Mouse (Mus musculus) CH12.LX (cell line): Measurements from ENCODE around the gene Hs3st3b1.

Experiments
- POLR2AphosphoS2 ChIP-seq: IDR thresholded peaks from 2 replicates; pipeline ENCODE4 v1.6.1; 2011; ENCODE audit warnings: low read depth, low read length, improper control_type of control experiment
- RAD21 ChIP-seq: IDR thresholded peaks from 2 replicates; pipeline ENCODE4 v1.6.1; 2011; ENCODE audit warnings: low read depth, mild to moderate bottlenecking, low read length, improper control_type of control experiment, moderate library complexity
- ZNF384 ChIP-seq: IDR thresholded peaks from 2 replicates; pipeline ENCODE4 v1.6.1; 2012; ENCODE audit warnings: low read depth, low read length, improper control_type of control experiment, inconsistent platforms

GRCm38 (mm10) chr11:63908500-63908899 is 13.6 kb downstream of the Hs3st3b1 start:
- TF ChIP-seq ZNF384 (no peak), POLR2AphosphoS2 (no peak), RAD21 (no peak)
